8 mouse cellular contexts compared by ENCODE assay signal in genomic region chr5:24350531-24351250, GRCm38 (mm10). TPM values are rescaled to one million over a fixed set of nuclear protein-coding genes. Genes with fewer than 3 reads are reported as not detected.
DNase-seq lines count a peak whose midpoint lies in the region; ATAC-seq and TF ChIP-seq lines count a peak whose summit lies in the region.

No protein-coding gene starts in this region.

- 0 out of 2 replicates have a peak, but pooled peaks cover 3% of the 10 kb centered on the region for H3K27me3 ChIP-seq in hindbrain, embryonic 14.5 days (ENCODE audit: control insufficient read depth, insufficient read depth, low read length)
- H3K27me3 ChIP-seq in midbrain, postnatal 0 days (ENCODE audit: insufficient read depth, low read length): no peaks in the 10 kb centered on the region

- peaks cover 48% of the 10 kb centered on the region for H3K4me1 ChIP-seq in hindbrain, embryonic 14.5 days (replicated peaks; ENCODE audit: control insufficient read depth, insufficient read depth, low read length)
- H3K4me1 ChIP-seq in midbrain, postnatal 0 days (ENCODE audit: insufficient read depth, low read length): peaks cover 25% of the 10 kb centered on the region

- H3K36me3 ChIP-seq in hindbrain, embryonic 14.5 days (replicated peaks; ENCODE audit: control insufficient read depth, insufficient read depth): peaks cover 6% of the 10 kb centered on the region; the same call in 1 of the 2 replicates
- peaks cover 4% of the 10 kb centered on the region; the same call in 1 of the 2 replicates for H3K36me3 ChIP-seq in midbrain, postnatal 0 days (ENCODE audit: insufficient read depth, low read length)

- peak overlapping the region; percentile 94; the same call in 1 of the 2 replicates for H3K27ac ChIP-seq in hindbrain, embryonic 14.5 days
- H3K27ac ChIP-seq in midbrain, postnatal 0 days (ENCODE audit: low read depth, low read length): peak overlapping the region; percentile 86; the same call in 1 of the 2 replicates

- no peak for ATAC-seq in hindbrain, embryonic 14.5 days (ENCODE audit: low FRiP score)
- ATAC-seq in midbrain, postnatal 0 days (ENCODE audit: low FRiP score): no peak

- H3K4me3 ChIP-seq in hindbrain, embryonic 14.5 days (replicated peaks; ENCODE audit: low read length): peak overlapping the region; percentile 84
- H3K4me3 ChIP-seq in midbrain, postnatal 0 days (ENCODE audit: low read depth, low read length): peak overlapping the region; percentile 88

- peak overlapping the region; percentile 89 for H3K9ac ChIP-seq in hindbrain, embryonic 14.5 days
- H3K9ac ChIP-seq in midbrain, postnatal 0 days (replicated peaks; ENCODE audit: low read length, poor library complexity, severe bottlenecking): peak overlapping the region; percentile 81

- 36% methylated on average over 12 of the region's 15 CpGs for WGBS in hindbrain, embryonic 14.5 days
- WGBS in midbrain, postnatal 0 days: 44% methylated on average over 10 of the region's 15 CpGs

- H3K4me2 ChIP-seq in hindbrain, embryonic 14.5 days (replicated peaks): peak overlapping the region; percentile 97
- peak overlapping the region; percentile 78 for H3K4me2 ChIP-seq in midbrain, postnatal 0 days (ENCODE audit: low read depth, low read length, poor library complexity, severe bottlenecking)

- peak; percentile 5; the same call in 1 of the 2 replicates for TF ChIP-seq CTCF in midbrain, postnatal 0 days (IDR thresholded peaks at IDR 0.05)

- DNase-seq in kidney, postnatal 10 days: peak; percentile 51
- DNase-seq in kidney, adult 8-10 months: no peak
- peak; percentile 65 to 70 for DNase-seq in cerebellum, postnatal 10 days
- DNase-seq in hindbrain, embryonic 14.5 days (ENCODE audit: low spot score): no peak
- no peak for DNase-seq in midbrain, postnatal 0 days (ENCODE audit: low spot score)
- no peak for DNase-seq in thymus, postnatal 25 days
- no peak for DNase-seq in urinary bladder, adult 18-20 months (ENCODE audit: low spot score in 2 of 2)
- no peak for DNase-seq in ovary, adult 18-20 months (ENCODE audit: low spot score)

- H3K9me3 ChIP-seq in hindbrain, embryonic 14.5 days (ENCODE audit: control insufficient read depth, low read length): no peaks in the 10 kb centered on the region
- no peaks in the 10 kb centered on the region for H3K9me3 ChIP-seq in midbrain, postnatal 0 days (ENCODE audit: low read length)

RNA-seq across cellular contexts. Expression of gene Kcnh2, which starts 0.7 kb away (rescaled TPM):
- 13.9 and 15.1 TPM in 2 replicates for polyA plus RNA-seq in hindbrain, embryonic 14.5 days (2014; fragmentation: Nextera tagmentation; extraction: Ambion mirVana)
- total RNA-seq in midbrain, postnatal 0 days (2014; rRNA removed): 46.9 and 60.2 TPM in 2 replicates
- 10.1 and 11.1 TPM in 2 replicates for polyA plus RNA-seq in midbrain, postnatal 0 days (2015; fragmentation: Nextera tagmentation; extraction: Ambion mirVana)

RNA-seq across cellular contexts. Expression of gene Nos3, which starts 13.9 kb away (rescaled TPM):
- polyA plus RNA-seq in hindbrain, embryonic 14.5 days (2014; fragmentation: Nextera tagmentation; extraction: Ambion mirVana): 8.6 and 10.6 TPM in 2 replicates
- total RNA-seq in midbrain, postnatal 0 days (2014; rRNA removed): 11.0 and 14.2 TPM in 2 replicates
- 7.0 and 7.5 TPM in 2 replicates for polyA plus RNA-seq in midbrain, postnatal 0 days (2015; fragmentation: Nextera tagmentation; extraction: Ambion mirVana)

RNA-seq across cellular contexts. Expression of gene Atg9b, which starts 41.3 kb away (rescaled TPM):
- 1.6 and 2.4 TPM in 2 replicates for polyA plus RNA-seq in hindbrain, embryonic 14.5 days (2014; fragmentation: Nextera tagmentation; extraction: Ambion mirVana)
- total RNA-seq in midbrain, postnatal 0 days (2014; rRNA removed): 6.7 and 7.4 TPM in 2 replicates
- polyA plus RNA-seq in midbrain, postnatal 0 days (2015; fragmentation: Nextera tagmentation; extraction: Ambion mirVana): 5.3 and 7.2 TPM in 2 replicates

RNA-seq across cellular contexts. Expression of gene Abcb8, which starts 42.8 kb away (rescaled TPM):
- polyA plus RNA-seq in hindbrain, embryonic 14.5 days (2014; fragmentation: Nextera tagmentation; extraction: Ambion mirVana): 42.0 and 45.6 TPM in 2 replicates
- total RNA-seq in midbrain, postnatal 0 days (2014; rRNA removed): 65.8 and 71.7 TPM in 2 replicates
- polyA plus RNA-seq in midbrain, postnatal 0 days (2015; fragmentation: Nextera tagmentation; extraction: Ambion mirVana): 42.4 and 51.6 TPM in 2 replicates

Comparison
In these comparisons a context has a peak if more than half of its experiments do, and no peak if none do; other contexts are left out.
1. DNase-seq: peak in kidney, postnatal 10 days (single experiment) and cerebellum, postnatal 10 days (2 of 2); none in kidney, adult 8-10 months (0 of 2), hindbrain, embryonic 14.5 days (single experiment), midbrain, postnatal 0 days (single experiment), thymus, postnatal 25 days (single experiment), urinary bladder, adult 18-20 months (0 of 2) and ovary, adult 18-20 months (single experiment).